Mouse (Mus musculus) layer of hippocampus, postnatal 25 days (tissue): ENCODE results near the gene Klhl26. TPM values are rescaled to one million over a fixed set of nuclear protein-coding genes. Genes with fewer than 3 reads are reported as not detected.

Experiments
- DNase-seq, 2 experiments: peaks; one replicate each; pipeline ENCODE4 v3.0.0; 2022; ENCODE audit warnings: mixed read lengths in 2 of 2, low spot score in 1 of 2; ENCODE audit errors: extremely low spot score in 1 of 2
- total RNA-seq, 2 experiments: library from RNA; stranded (reverse); gene quantifications; 2 replicates each; pipeline ENCODE4 v1.2.3; 2021

Klhl26 gene
- total RNA-seq, 2 experiments from 2014 or later: 54.1 to 60.7 TPM

GRCm38 (mm10) chr8:70502540-70502939, 25.8 kb upstream of the Klhl26 start:
- no peak for DNase-seq

- no peak for DNase-seq
These were observed 25.2 kb upstream of the Klhl26 start for GRCm38 (mm10) chr8:70501820-70502529.

DNA sequence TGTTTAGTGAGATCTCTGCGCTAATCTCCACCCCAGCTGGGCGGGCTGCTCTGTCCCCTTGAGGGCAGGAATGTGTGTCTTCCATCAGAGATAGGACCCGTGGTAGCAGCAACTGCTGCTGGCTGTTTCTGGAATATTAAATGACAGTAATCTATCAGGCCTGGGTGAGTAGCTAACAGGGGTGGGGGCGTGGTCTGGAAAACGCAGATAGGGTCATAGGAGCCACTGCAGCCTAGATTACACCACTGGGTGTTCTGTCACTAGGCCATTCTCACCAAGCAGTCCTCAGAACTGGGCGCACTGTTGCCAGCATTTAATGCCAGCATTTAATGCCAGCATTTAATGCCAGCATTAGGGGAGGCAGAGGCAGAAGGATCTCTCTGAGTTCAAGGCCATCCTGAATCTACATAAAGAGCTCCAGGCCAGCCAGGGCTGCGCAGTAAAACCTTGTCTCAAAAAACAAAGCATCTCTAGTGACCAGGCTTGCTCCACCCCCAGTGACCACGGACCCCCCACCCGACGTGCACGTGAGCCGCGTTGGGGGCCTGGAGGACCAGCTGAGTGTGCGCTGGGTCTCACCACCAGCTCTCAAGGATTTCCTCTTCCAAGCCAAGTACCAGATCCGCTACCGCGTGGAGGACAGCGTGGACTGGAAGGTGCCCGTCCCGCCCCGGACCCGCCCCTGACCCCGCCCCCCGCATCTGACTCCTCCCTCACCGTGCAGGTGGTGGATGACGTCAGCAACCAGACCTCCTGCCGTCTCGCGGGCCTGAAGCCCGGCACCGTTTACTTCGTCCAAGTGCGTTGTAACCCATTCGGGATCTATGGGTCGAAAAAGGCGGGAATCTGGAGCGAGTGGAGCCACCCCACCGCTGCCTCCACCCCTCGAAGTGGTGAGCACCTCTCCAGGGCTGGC, 23.9 kb upstream of the Klhl26 start:
- DNase-seq: no peak

GRCm38 (mm10) chr8:70495771-70496062, 18.9 kb upstream of the Klhl26 start:
- DNase-seq: no peak

DNA sequence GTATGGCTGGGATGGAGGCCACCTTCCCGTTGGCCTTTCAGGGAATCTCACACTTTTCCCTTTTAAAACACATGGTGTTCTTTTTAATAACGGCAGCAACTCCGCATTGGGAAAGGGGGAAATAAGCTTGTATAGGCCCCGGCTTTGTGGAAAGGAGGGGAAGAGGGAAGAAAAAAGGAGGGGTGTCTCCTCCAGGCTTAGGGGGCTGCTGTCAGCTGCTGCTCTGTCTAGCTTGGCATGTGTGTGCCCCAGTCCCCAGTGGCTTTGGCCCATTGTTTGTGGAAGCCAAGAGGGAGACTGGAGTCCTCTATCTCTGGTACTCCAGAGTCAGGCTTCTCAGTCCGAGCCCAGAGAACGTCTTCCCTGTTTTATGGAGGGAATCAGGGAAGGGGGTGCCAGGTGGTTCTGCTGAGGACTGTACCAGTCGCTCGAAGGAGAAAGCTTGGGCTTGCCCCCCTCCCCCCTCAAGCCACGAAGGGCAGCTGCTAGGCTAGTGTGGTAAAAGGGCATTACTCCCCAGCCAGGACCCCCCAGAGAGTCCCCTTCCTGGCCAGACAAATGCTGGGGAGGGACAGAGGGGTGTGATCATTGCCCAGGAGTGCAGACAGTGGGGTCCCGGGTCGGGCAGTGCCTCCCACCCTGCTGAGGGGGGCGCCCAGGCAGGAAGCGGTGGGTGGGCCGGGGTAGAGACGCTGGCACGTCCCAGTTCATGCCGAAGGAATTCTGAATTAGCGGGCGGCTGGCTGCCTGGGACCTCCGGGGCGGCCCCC, 18.4 kb upstream of the Klhl26 start:
- DNase-seq: no peak

DNA sequence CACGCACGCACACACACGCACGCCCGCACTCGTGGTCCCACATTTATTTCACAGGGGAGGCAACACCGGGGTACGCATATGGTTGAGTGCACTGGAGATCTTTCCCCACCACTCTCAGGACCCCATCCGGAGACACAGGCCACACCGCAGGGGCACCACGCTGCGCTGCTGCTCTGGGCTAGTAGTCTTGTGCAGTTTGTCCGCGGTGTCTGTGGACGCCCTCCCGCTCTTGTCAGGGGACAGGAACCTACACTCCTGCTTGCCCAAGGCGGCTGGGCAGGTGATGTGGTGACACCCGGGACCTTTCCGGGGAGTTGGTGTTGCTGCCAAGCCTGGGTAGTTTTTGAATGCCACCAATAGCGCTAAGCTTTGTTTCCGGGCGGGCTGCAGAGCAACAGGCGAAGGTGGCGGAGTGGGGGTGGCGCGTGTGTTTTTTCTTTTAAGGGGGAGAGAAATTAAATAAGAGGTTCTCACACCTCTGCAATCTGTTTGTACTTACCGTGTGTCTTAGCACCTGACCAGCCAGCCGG, 17.7 kb upstream of the Klhl26 start:
- no peak for DNase-seq

DNA sequence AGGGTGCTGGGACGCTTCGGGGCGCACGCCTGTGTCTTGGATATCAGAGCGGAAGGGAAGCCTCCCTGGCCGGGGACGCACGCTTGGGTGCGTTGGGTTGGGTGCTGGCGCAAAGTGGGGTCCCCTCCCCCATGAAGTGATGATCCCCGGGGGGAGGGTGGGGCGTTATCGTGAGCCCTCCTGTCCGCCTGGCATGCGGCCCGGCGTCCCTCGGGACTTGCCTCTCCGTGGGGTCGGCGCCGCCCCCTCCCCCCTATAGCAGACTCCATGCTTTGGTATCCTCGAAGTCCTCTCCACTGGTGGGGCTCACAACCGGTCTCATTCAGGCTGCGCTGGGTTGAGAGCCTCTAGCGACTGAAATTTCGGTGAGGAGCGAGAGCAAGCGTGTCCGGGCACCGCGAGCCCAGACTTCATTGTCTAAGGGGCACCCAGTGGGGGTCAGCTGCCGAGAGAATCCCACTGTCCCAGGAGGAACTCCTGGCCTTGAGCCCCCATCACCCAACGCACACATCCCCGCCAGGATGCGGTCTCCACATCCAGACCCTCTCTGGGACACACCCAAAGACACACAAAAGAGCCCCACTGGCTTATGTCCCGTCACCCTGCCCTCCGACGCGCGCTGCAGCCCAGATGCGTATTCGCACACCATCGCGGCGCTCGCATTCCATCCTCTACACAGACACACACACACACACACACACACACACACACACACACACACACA, 17.1 kb upstream of the Klhl26 start:
- no peak for DNase-seq

GRCm38 (mm10) chr8:70492664-70493640, 16.2 kb upstream of the Klhl26 start, which contains the start of gene Crlf1:
Gene Crlf1, plus strand, starts transcription at chr8:70493158.
- DNase-seq: no peak

GRCm38 (mm10) chr8:70490880-70491495, 14.2 kb upstream of the Klhl26 start:
- DNase-seq: no peak

DNA sequence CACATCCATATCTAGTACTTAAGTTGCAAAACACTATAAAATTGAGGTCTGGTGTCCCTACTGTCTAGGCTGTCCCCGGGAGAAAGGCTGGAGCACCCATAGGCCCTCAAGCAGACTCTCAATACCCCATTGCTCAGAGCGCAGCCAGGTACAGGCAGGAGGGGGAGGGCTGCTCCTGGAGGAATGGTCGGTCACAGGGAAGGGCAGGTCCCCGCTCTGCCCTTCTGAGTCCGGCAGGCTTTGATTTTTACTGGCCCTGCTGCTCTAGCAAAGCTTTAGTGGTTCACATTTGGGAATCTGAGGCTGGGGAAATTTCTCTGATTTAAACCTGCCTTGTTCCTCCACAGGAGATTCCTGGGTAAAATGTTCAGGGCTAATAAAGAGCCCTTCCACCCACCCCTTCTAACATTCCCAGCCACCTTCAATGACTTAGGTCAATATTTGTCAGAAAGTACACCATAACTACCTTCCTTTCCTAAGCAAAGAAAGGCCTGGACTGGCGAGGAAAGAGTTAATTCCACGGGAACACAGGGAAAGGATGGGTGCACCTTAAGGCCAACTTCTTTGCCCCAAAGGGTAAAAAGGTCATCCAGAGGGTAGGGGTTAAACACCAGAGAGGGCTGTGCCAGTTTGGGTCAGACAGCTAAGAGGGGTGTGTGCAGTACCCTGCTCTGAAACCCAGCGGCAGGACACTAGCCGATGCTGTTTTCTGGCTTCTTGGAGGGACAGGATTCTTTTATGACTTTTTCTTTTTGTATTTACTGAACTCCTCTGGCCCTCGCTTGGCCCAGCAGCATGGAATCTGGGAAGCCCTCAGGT, 13.5 kb upstream of the Klhl26 start:
- no peak for DNase-seq

GRCm38 (mm10) chr8:70489576-70489975, 12.8 kb upstream of the Klhl26 start:
- no peak for DNase-seq

DNA sequence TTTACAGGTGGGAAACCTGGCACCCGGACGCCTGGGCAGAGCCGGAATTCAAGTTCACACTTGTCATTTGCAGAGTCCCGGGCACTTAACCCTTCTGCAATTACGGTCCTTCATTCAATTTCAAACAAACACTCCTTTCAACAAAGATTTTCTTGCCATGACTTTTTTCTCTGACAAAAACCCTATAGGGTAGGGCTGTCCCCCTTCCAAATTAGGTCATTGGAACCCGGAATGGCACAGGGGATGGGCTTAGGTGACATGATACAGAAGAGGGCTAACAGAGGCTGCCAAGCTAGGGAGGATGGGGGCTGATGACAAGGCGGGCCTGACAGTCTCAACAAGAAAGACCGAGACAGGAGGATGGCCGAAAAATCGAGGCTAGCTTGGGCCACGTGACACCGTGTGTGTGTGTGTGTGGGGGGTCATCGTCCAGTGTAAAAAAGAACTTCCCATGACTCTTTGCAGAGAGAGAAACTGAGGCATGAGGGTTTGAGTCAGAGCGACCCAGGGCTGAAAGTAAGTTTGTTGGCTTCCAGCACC, 12.2 kb upstream of the Klhl26 start:
- DNase-seq: no peak

GRCm38 (mm10) chr8:70487993-70488796, 11.4 kb upstream of the Klhl26 start:
- DNase-seq: no peak

DNA sequence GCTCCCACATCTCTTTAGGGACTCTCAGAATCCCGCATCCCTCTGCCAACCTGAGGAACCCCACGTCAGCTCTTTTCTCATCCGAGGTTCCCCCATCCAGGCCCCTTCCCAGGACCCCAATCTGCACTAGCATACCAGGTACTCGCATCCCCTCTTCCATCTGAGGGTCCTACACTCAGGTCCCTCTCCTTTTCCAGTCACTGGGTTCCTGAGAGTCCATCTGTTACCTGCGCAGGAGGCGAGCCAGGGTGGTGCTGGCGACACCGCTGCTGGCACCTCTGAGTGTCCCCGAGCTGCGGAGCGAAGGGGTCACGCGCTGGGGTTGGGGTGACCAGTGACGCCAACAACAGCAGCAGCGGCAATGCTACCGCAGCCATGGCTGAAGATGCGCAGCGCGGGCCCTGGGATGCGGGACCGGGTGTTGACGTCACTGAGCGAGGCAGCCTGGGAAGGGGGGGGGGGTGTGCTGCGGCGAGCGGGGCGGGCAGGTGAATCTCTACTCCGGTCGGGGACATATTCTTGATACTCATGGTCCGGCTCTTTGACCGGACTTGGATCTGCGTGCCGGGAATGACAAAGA, 10.3 kb upstream of the Klhl26 start, which contains the start of gene Tmem59l:
Gene Tmem59l, minus strand, starts transcription at position 418 of the 580 bp plus-strand sequence.
- DNase-seq: no peak

GRCm38 (mm10) chr8:70486191-70486681, 9.5 kb upstream of the Klhl26 start:
- DNase-seq: no peak

DNA sequence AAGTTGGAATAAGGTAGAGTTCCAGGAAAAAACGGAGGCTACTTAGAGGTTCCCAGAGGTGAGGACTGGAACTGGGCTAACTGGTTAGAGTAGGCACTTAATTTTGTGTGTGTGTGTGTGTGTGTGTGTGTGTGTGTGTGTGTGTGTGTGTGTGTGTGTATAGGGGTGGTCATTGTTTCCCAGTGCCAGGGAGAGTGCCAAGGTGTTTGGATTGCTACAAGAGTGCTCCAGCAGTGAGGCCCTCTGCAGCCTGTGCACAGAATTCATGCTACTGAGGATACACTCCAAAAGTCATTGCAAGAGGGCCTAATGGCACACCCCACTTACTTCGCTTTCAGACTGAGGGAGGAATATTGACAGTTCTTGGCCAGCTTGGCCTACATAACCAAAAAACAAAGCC, 6.2 kb upstream of the Klhl26 start:
- no peak for DNase-seq
